Mouse (Mus musculus) gastrocnemius, postnatal 10 days (tissue): ENCODE results near the gene Alox15. TPM values are rescaled to one million over a fixed set of nuclear protein-coding genes. Genes with fewer than 3 reads are reported as not detected.
"Not testable (repeated sequence)": the region's sequence is repeated elsewhere in the genome, so short reads cannot be mapped to it uniquely, and the experiment has no call there.

ENCODE experiments used
- DNase-seq: peaks from one replicate; pipeline ENCODE4 v3.0.0; 2021; ENCODE audit warnings: mixed read lengths
- long read RNA-seq, 2 experiments: library from polyadenylated mRNA; stranded (forward); transcript quantifications; one replicate each; pipeline ENCODE4 v2.0.0; 2021
- total RNA-seq, 2 experiments: library from RNA; stranded (reverse); gene quantifications; 2 replicates each; pipeline ENCODE4 v1.2.3; 2021

Alox15 gene
- total RNA-seq: under 1 TPM in 1 of 2 experiments, not detected in 1; 0.52 TPM
- long read RNA-seq, experiment 1: 0 reads
- long read RNA-seq, experiment 2: 0 reads

DNA sequence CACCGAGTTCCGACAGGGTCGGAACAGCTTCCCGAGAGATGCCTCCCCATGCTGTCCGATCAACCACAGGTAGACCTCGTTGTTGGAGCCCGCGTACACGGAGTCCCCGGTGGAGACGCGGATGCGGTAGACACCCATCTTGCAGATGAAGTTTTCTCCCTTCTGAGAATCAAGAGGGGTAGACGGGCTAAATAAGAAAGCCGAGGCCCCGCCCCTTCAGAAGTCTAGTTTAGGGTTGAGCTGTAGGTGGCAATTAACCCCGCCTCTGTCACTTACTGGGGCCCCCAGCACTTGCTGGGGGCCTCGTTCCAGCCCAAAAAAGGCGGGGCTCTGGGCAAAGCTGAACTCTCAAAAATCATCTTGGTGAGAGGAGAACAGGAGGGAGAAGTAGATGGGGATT is at the start of gene Alox15:
Alox15 (minus strand) TSS at position 164 of the 400 bp plus-strand sequence.
- no peak for DNase-seq

DNA sequence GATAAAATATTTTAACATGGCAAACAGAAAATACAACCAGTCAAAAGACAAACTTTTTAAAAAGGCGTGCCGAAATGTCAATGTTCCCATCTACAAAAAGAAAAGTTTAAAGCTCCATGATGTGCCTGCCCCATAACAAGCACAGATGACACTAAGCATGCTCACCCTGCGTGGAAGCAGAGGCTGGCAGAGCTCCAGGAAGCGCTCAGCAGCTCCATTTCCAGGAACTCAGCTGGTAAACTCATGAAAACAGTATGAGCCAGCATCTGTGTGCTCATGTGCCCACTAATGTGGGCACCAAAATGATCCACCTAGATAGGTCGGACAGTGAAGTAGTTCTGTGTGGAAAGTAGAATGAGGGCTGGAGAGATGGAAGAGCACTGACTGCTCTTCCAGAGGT is 37.6 kb upstream of the Alox15 start:
- DNase-seq: no peak

DNA sequence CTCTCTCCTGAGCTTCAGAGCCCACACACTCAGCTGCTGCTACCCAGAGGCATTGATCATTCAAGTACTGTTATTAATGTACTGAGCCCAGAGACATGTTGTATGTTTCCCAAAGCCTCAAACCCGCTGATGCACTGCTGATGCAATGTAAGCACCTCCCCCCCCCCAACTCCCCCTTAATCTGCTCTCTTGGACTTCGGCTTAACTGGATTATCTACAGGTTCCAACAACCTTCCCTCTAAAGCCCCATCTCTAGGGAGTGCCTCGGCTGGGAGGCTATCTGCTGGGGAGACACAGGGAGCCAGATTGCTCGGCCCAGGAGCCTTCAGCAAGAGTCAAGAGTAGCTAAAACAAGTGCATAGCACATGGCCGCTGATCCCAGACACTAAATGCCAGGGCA is 35.6 kb upstream of the Alox15 start:
- no peak for DNase-seq

DNA sequence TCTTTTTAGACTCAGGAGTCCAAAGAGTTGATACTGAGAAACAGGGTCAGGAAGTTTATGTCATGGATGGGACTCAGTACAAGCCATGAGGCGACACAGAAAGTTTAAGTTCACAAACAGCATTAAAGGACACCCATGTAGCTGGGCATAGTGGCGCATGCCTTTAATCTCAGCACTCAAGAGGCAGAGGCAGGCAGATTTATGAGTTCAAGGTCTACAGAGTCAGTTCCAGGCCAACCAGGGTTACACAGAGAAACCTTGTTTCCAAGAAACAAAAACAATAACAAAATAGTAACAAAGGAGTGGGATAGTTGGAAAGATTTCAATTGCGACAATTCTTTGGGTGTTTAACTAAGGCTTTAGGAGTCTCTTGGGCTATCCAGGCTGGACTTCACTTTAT is 32.3 kb upstream of the Alox15 start:
- DNase-seq: no peak

DNA sequence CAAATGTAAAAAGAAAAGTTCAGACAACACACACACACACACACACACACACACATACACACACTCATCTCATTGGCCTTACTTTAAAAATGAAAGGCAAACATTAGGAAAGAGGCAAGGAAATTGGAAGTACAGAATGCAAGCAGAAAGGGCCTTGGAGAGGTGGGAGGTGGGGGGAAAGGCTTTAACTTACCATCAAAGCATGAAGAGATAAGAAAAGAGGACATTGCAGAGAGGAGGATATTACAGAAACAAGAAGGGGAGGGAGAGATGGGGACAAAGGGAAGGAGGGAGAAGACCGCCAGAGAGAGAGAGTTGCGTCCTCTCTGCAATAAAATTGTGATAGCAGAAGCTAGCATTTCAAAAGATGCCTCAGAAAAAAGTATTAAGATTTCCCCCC is 29.5 kb upstream of the Alox15 start:
- no peak for DNase-seq

DNA sequence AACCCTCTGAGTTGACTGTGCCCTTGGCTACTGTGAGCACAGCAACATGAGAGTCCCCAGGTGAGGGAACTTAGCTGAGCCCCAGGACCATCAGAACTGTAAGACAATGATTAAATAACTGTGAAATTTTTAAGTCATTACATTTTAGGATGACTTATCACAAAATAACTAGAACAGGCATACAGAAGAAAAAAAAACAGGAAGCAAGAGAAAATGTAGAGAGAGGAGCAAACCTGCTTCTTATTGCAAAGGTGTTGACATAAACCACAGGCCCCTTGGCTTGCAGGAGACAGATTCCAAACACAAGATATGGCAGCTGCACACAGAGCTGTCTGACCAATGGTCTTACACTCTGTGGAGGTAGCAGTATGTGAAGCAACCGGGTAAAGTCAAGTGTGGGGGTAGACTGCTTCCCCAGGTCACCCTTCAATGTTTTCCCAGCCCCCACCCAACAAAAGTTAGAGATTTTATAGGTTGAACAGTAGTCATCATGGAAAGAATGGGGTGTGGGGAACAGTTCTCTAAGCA is 28.7 kb upstream of the Alox15 start:
- no peak for DNase-seq

DNA sequence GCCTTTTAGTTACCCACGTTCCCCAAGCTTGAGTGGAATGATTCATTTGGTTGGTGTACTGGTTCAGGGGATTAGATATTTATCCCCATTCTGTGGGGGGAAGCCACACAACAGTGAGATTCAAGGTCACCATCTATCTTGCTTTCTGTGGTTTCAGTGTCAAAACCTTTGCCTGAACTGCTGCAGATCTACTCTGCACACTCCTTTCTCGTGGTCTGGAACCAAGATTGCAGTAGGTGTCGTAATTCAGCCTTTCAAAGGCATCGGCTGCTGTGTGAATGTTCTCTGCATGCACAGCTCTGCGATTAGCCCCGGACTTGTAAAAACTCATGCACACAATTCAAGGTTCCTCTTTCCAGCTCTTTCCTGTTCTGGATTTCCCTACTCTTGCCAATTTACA is 24.2 kb upstream of the Alox15 start:
- DNase-seq: no peak

DNA sequence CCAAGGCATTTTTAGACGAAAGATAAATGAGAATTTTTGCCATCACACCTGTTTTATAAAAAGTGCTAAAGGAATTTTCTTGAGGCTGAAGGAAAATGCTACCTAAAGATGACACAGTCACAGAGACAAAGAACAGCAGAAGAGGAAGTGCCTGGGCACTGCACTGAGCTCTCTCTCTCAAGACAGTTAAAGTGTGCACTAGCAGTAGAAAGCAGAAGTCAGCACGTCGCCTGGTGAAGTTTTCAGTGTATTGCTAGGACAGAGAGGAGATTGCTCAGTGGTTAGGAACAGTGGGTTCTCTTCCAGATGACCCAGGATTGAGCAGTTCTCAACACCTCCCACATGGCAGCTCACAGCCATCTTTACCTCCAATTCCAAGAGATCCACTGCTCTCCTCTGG is 22.5 kb upstream of the Alox15 start:
- no peak for DNase-seq

DNA sequence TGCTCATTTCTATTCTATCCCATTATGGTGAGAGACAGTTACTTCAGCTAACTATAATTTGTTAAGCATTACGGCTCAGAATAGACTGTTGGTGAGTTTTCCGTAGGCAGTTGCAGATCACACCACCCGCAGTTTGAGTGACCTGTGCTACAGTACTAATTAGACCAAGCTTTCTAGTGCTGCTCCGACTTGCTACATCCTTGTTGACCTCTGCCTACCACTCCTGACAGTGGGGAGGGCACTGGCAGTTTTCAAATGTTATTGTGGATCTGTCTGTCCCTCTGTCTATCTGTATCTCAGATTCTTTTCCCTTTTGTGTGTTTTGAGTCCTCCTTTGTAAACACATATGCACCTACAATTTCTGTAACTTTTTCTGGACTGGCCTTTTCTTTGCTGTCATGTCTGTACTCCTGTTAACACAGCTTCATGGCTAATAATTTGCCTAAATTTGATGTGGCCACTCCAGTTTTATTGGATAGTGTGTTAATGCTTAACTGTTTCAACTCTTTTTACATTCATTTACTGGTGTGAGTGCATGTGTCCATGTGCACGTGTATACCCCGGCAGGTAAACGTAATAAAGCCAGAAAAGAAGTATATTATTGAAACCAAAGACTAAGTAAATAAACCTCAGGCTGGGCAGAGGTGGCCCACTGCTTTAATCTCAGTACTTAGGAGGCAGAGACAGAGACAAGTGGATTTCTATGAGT is 21.2 kb upstream of the Alox15 start:
- no peak for DNase-seq

DNA sequence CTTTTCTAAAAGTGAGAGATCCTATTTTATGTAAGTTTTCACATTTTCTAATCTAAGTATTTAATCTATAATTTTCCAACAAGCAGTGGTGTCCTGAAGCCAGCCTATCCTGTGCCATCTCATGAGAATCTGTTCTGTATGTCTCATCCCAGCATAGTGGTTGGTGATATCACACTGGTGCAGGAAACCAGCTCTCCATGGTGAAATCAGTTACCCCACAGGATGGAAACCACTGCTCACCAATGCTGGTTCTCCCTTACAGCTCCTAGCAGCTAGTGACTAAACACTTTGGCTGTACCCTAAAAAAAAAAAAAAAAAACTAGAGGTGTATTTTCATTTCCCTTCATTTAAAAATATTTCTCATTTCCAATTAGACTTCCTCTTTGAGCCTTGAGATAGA is 20.6 kb upstream of the Alox15 start:
- DNase-seq: no peak

DNA sequence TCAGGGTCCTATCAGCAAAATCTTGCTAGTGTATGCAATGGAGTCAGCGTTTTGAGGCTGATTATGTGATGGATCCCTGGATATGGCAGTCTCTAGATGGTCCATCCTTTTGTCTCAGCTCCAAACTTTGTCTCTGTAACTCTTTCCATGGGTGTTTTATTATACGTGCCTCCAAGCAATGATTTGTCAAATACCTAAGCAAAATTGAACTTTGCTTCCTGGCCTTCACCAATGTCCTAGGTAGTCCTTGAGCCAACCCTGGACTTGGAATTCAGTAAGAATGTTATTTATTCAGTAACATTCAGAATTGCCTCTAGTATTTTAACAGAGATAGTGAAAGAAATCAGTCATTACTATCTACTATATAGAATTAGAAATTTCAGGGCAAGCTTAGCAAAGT is 16.8 kb upstream of the Alox15 start:
- not testable (repeated sequence) for DNase-seq

DNA sequence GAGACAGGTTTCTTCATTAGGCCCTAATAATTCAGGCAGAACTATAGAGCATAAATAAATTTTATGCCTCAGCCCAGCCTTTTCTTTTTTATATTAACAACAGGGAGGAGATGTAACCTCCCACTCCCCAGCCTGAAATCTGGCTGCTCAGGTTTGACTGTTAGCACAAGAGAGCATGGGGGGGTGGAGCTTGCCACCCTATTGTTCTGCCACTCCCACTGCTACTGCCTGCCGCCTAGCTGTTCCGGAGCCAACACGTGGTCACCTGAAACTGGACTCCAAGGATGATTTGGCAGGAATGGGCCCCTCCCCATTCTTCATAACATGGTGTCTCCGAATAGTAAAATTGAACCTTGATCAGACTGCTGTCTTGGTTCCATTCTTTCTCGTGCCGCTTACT is 15.9 kb upstream of the Alox15 start:
- not testable (repeated sequence) for DNase-seq

DNA sequence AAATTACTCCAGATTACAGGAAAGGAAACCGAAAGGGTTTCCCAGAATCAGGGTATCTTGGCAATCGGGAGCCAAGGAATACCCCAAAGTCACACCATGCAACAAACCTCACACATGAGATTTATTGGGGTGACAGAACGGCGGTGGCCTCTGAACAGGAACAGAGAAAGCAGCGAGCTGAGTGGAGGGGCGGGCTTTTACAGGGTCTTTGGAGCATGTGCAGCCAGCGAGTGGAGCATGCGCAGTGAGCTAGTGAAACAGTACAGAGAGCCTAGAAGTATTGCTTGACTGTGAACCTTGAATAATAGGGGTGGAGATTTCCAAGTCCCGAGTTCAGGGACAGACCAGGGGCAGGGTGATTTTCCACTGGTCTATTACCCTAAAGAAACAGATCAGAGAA is 3.2 kb downstream of the Alox15 start:
- no peak for DNase-seq

DNA sequence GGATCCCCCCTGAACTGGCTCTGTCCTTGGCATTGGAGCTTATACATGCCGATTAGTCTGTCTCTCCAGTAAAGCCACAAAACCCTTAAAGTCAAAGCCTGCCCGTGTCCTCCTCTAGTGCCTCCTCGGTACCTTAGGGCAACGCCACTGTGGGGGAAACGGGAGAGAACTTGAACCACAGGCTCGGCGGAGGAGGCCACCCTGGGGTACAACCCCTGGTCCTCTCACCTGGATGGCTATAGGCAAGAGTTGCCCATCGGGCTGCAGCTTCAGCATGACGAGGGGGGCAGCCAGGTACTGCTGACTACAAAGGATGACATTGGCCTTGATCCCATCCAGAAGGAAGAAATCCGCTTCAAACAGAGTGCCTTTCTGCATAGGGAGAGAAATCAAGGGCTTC is 4.0 kb downstream of the Alox15 start:
- no peak for DNase-seq

DNA sequence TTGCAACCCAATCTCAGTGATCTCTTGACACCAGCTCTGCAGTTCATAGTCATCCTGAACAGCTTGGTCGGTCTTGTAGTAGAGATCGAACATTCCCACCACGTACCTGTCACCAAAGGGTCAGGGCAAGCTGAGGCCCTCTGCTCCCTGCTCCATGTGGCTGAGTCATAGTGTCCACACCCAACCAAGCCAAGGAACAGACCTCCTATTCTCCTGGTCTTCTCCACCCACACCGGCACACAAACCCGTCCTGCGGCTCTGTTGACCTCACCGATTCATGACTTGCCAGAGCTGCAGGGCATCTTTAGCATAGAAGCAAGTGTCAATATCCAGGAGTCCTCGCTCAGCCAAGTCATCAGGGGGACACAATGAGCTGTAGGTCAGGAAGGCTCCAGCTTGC is 6.3 kb downstream of the Alox15 start:
- DNase-seq: no peak

DNA sequence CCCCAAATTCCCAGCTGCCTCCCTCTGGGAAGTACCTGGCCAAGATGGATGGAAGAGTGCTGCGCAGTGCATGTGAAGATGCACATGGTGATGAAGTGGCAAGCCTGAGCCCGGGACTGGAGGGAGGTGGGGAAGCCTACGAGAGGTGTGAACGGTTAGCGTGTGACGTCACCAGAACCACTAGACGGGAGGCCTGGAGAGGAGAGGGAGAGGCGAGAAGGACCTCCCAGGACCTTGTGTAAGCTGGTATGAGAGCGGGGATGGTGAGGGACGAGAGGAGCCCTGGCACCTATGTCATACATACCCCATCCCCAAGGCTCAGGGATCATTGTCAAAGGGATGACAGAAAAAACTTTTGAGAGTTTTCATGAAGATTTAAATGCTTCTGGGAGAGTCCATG is 6.8 kb downstream of the Alox15 start:
- DNase-seq: no peak

DNA sequence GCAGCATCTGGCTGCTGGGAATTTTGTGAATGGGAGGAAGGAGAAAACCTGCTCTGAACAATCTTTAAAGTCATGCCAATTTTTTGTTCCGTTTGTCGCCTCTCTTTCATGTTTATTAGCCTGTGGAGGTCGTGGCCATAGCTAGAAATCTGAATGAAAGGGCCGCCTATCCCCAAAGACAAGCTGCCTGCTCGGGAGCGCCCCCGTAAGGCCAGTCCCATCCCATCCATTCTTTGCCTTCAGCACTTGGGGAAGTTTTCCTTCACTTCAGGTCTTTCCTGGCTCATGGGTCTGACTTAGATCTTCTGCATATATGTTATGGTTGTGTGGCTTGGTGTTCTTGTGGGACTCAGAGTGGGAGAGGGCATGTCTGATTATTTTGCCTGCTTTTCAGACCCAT is 12.3 kb downstream of the Alox15 start:
- no peak for DNase-seq

DNA sequence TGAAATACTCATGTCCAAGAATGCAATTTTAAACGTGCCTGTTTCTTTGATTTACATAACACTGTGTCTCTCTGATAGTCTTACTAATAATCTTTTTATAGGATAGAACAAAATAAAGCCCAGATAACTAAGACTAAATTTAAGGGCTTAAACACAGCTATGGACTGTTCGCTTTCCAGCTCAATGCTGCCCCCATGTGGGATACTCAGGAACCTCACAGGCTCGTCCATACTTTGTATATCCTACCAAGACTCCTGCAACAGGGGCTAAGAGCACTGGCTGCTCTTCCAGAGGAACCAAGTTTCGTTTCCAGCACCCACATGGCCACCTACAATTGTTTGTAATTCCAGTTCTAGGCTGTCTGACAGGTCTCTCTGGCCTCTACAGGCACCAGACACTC is 17.4 kb downstream of the Alox15 start:
- peak; percentile 76 for DNase-seq

DNA sequence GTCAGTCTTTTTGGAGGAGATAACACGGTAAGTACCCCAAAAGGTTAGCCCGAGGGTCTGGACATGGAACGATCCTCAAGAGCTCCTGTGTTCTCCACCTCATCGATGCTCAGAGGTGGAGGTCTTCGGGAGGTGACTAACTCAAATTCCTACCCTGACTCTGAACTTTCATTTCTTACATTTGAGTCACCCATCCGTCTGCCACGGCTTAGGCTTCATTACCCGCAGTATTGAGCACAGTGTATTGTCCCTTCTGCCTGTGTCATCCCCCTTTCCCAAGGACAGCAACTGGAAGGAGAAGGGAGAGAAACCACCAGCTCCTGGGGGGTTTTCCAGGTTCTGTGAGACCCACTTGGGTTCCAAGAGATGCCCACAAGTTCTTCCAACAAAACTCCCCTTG is 27.1 kb downstream of the Alox15 start:
- no peak for DNase-seq

DNA sequence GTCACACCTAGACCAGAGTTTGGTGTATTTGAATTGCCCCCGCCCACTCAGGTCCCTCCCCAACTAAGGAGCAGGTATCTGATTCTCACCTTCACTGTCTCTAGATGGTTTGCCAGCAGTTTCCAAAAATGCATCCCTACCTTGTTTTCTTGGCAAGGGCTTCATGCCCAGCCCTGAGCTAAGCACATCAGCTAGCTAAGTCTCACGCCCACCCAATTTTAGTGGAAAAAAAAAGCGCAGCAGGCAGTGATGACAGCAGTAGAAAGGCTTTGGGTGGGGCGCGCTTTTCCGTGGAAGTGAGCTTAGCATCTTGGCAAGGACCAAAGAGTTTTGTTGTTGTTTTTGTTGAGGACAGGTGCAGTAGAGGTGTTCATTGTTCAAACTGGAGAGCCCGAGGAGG is 29.3 kb downstream of the Alox15 start, which contains the start of gene Alox12e:
Alox12e (minus strand) TSS at position 101 of the 400 bp plus-strand sequence.
- DNase-seq: no peak

DNA sequence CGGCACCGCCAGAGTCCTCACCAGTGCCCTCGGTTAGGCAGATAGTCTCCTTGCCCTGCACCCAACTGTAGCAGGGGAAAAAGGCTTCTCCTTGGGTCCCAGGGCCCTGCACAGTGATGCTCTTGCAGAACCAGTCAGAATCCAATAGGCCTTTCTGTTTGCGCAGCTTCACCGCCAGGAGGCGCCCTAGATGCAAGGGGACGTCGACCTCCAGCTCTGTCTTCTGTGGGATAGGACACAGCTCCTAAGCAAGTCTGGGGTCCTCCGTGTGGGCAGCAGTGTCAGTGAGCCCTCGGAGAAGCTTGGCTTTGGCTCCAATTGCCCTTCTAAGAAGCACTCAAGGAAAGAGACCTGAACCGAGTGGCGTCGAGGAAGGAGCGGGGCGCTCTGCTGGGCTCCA is 30.2 kb downstream of the Alox15 start:
- peak; percentile 70 for DNase-seq

DNA sequence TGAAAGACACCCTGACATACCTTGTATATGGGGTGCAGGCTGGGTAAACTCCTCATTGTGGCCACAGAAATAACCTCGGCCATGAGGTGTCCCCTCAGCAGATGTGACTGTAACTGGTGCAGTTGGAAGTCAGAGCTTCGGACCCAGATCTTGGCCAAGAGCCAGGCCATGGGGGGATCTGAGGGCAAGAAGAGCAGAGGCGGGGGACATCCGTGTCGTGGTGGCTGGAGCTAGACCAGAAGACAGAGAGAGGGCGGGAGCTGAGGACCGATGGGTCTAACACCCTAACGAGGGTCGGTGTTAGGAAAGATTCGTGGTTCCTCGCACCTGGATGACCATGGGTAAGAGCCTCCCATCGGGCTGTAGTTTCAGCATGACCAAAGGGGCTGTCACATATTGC is 32.2 kb downstream of the Alox15 start:
- DNase-seq: no peak

DNA sequence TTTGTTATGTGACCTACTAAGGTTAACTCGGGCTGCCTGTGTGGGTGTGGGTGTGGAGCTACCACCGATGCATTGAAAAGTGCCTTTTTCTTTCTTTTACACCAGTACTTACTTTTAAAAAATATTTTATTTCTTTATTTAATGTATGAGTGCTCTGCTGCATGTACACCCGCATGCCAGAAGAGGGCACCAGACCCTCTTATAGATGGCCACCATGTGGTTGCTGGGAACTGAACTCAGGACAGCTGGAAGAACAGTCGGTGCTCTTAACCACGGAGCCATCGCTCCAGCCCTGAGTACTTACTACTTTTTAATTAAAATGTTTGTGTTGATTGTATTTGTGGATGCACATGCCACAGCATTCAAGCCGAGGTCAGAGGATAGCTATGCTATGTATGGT is 38.0 kb downstream of the Alox15 start:
- no peak for DNase-seq

DNA sequence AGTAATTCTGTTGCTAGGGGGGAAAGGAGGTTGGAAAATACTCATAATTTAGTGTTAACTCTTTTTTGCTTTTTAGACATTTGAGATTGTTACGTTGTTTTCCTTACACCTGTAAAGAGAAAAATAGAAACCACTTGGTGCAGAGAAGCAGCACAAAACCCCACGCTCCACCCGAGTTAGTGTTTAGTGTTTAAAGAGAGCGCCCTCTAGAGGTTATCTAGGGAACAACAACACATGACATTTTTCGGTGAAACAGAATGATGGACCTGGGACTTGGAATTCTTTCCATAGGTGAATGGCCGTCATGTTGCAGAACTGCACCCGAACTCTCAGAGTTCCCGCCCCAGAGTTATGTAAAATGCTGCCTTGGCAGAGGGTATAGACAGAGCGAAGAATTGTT is 42.5 kb downstream of the Alox15 start:
- peak; percentile 25 for DNase-seq
